Mouse (Mus musculus): Measurements from ENCODE around the gene Ube2e2.
"Not testable (repeated sequence)": the region's sequence is repeated elsewhere in the genome, so short reads cannot be mapped to it uniquely, and the experiment has no call there.

The Ube2e2 gene

DNA sequence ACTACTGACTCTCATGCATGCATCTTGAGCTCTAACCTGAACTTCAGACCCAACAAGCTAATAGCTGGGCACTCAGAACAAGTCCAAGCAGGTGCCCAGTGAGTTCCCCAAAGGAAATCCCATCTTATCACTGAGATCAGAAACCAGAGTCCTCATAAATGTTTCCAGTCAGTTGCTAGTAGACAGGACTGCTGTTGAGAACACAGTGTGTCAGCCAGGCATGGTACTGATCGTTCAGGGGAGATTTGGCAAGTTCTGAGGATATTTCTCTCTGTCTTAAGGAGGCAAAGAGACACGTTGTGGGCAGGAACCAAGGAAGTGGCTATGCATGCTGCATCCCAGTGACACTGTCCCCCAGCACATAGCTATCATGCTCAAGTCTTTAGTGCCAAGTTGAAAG lies 275.5 kb downstream of the Ube2e2 start:
- no peak for DNase-seq

DNA sequence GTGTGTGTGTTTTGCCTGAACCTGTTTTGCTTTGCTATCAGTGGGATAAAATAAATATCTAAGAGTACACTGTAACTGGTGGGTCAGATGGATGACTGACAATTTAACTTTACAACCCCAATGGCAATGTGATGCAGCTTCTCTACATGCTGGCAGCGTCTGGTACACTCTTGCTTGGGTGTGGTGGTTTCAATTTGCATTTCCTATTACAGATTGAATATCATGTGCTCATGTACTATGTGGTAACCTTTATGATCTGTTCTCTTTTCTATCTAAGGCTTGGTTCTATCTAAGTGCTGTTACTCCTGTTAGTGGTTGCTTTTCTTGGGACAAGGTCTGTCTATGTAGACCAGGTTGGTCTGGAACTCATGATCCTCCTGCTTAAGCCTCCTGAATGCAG lies 292.1 kb downstream of the Ube2e2 start:
- DNase-seq, result no peak

- peak; percentile 24 to 33 for DNase-seq
These were observed 307.6 kb downstream of the Ube2e2 start for GRCm38 (mm10) chr14:18586239-18587034.

DNA sequence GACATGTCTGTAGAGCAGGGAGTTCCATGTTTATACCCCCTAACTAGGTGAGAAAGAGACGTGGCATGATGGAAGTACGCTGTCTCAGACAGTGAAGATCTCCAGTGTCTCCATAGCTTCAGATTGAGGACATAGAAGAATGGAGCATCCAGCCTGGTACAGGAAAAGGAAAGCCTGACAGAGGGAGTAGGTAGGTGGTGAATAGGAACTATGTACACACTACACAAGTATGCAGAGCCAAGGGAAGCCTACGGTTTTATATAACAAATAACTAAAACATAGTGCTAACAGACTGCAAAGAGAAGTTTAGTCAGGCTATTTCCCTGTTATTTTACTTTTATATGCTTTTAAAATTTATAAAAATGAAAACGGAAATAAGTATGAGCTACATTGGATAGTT lies 312.3 kb downstream of the Ube2e2 start:
- DNase-seq, result no peak

GRCm38 (mm10) chr14:18574756-18575155 lies 319.3 kb downstream of the Ube2e2 start:
- no peak for DNase-seq

DNA sequence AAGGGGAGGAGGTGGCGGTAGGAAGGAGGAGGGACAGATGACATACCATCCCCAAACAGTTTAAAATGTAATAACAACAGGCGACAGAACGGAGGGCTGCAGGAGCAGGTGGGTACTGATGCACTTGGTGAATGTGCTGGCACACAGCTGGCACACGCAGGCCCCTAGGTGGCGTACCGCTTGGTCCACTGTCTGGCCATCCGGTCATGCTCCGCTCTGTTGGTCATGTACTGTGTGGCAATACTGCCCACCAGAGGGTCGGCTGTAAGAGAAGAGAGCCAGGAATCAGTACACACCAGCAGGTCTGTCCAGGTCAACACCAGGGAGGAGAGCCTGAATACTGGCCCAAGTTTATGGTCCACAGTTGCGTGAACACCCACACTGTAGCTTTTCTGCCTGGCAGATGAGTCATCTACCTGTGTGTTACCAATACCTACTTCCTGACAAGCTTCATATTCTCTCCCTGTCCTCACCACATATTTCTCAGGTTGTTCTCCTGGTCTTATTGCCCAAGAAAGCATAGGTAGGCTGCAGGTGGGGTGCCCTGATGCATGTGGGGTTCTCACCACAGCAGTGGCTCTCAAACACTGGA lies 319.8 kb downstream of the Ube2e2 start:
- no peak for DNase-seq

DNA sequence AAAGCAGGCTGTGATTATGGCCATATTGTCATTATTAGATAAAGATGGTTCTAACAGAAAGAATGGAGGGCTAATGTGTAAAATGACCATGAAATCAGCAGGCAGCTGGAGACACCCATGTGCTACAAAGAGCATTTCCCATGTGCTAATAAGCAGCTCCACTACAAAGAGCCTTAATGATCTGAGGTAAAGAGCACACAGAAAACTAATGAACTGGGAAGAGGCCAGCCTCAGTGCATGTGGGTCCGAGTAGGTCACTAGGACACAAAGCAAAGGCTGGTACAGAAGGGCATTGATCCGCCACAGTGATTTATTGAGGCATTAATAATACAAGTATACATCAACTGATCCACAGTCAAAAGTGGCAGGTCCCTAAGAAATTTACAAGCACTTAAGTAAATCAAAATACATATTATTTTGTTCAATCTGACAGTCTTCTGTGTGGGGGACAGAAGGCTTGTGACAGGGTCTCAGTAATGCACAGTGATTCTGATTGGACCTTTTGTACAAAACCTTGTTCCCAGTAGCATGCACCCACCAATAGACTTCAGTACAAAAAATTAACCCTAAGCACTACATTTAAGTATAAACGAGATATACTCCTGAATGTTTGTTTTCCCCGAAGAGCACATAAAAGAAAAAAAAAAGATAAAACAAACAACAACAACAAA lies 320.6 kb downstream of the Ube2e2 start:
- DNase-seq, result no peak

DNA sequence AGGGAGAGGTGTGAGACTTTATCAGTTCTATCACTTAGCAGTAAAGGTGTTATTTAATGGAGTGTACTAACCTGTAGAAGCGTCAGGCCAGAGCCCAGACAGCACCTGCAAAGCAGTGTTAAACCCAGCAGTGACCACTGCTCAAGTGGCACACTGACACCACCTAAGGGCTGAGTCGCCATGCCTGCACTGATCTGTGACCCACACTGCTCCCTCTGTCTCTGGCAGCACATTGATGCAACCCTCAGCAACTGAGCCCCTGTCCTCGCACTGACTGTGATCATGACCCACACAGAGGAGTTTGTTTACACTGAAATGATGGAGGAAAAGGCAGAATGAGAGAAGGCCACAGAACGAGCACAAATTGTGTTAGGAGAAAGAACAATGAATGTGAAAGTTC lies 321.2 kb downstream of the Ube2e2 start:
- no peak for DNase-seq

- DNase-seq, result no peak
These were observed 324.5 kb downstream of the Ube2e2 start for GRCm38 (mm10) chr14:18569615-18570014.

DNA sequence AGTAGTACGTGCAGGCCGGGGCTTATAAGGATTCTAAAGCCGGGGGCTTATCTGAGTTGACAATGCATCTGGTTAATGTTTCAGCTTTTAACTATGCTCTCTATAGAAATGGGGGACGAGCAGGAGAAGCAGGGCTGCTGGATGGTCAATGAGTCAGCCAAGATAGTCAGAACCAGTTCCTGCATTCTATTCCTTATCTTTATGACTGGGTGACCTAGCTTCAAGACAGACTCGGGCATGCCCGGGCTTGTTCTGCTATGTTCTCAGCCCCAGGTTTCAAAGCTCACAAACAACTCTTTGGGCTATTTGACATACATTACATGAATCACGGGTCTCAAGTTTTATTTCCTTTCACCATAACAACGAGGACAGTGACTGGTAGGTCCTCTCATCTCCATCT lies 329.1 kb downstream of the Ube2e2 start:
- DNase-seq, result not testable (repeated sequence)

- DNase-seq, result no peak
These were observed 338.8 kb downstream of the Ube2e2 start for GRCm38 (mm10) chr14:18555287-18555686.

DNA sequence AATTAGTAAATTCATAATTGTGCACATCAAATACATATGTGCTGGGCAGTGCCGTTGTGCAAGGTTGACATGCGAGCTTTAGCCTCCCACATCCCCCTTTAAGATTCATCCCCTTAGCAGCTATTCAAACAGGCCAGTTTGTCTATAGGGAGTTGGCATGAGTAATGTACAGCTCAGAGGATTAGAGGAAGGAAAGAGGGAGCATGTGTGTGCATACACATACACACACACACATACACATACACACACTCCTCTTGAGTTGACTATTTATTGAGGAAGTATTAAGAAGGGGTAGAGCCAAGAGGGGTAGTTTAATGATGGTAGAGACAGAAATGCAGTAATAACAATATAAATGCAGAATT lies 339.5 kb downstream of the Ube2e2 start:
- DNase-seq, result no peak

DNA sequence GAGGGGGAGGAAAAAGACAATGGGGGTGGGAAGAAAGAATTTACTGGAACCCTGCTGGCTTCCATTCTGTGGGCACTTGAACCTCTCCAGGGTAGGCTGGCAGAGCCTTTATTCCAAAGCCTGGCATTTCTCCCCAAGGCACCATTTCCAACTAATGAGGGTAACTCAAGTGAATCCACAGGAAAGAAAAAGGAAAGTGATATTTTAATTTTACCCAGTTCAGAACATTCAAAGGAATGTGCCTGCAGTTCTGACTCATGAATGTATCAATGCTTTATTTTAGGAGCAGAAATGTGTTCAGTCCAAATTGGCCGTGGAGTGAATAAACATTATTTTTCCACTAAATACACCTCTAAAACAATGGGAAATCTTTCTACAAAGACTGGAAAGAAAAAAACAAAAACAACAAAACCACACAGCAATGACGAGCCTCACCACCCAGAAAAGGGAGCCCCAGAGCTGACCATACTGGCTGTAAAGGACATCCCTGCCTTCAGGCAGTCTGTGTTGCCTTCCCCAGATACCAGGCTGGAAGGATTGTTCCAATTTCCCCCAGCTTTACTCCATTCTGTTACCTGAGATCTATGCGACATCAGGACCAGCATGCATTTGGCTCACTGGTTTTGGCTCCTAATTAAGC lies 340.0 kb downstream of the Ube2e2 start:
- no peak for DNase-seq

GRCm38 (mm10) chr14:18547541-18547940 lies 346.5 kb downstream of the Ube2e2 start:
- DNase-seq, result no peak

- DNase-seq, result not testable (repeated sequence)
These were observed 355.0 kb downstream of the Ube2e2 start for GRCm38 (mm10) chr14:18539092-18539491.

DNA sequence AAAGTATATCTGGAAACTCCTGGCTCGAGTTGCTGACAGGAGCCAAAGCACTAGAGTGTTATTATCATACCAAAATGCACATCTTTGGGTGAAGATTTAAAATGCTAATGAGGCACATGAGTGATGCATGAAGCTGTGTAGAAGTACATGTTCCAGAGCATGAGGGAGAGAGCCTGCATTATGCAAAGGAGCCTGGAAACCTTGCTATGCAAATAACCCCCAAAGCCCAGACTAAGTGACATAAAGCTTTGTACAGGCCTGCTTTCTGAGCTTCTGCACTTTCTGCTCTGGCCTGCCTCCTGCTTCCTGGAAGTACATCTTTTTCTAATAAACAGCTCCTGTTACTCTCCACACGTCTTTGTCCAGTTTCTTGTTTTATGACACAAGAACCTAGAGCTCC lies 363.2 kb downstream of the Ube2e2 start:
- no peak for DNase-seq

GRCm38 (mm10) chr14:18530496-18530895 lies 363.6 kb downstream of the Ube2e2 start:
- DNase-seq, result no peak
